Mouse (Mus musculus) liver, embryonic 14.5 days (tissue): ENCODE measurements at regions not wholly inside any gene's neighbourhood (a gene's known extent, or its start where the extent isn't known, plus 50 kb on each side); places are given as distances from the start of the nearest gene placed in this dataset.
A peak's percentile ranks its signal among the peaks of the same experiment; 100 is the strongest.
"Not testable (repeated sequence)": the region's sequence is repeated elsewhere in the genome, so short reads cannot be mapped to it uniquely, and the experiment has no call there.

Experiments used
- ATAC-seq: fragments of 200-750 bp; cut with Nextera tagmentation; 2 replicates; pipeline ENCODE4 v1.8.0; 2017; ENCODE audit warnings: moderate number of reproducible peaks, mild to moderate bottlenecking, moderate library complexity; ENCODE audit not compliant: insufficient read depth
- DNase-seq, 3 experiments: peaks; one replicate each; pipeline ENCODE4 v3.0.0-alpha.2; 2012 to 2013; ENCODE audit warnings: low read depth in 3 of 3, low spot score in 3 of 3
- H3K27ac ChIP-seq: fragments of 300-500 bp; sonication (generic); 2 replicates; pipeline ENCODE4 v1.5.1; 2014; ENCODE audit warnings: moderate library complexity, mild to moderate bottlenecking, control low read depth, inconsistent platforms
- H3K27me3 ChIP-seq: fragments of 300-500 bp; sonication (generic); 2 replicates; pipeline ENCODE4 v1.6.1; 2014; ENCODE audit warnings: mild to moderate bottlenecking, low read length, moderate library complexity; ENCODE audit not compliant: control insufficient read depth, insufficient read depth
- H3K36me3 ChIP-seq: fragments of 300-500 bp; sonication (generic); replicated peaks from 2 replicates; pipeline ENCODE4 v1.6.1; 2014; ENCODE audit warnings: low read depth; ENCODE audit not compliant: control insufficient read depth, insufficient read depth
- H3K4me1 ChIP-seq, 2 experiments: fragments of 200-500 bp in 1 of 2; fragments of 300-500 bp in 1 of 2; sonication (generic) in 1 of 2; replicated peaks; 2 replicates each; pipeline ENCODE4 v1.6.1; 2012 to 2014; ENCODE audit warnings: antibody characterized with exemption in 1 of 2, inconsistent platforms in 1 of 2, low read length in 1 of 2; ENCODE audit not compliant: control insufficient read depth in 2 of 2, insufficient read depth in 2 of 2
- H3K4me2 ChIP-seq: fragments of 300-500 bp; sonication (generic); 2 replicates; pipeline ENCODE4 v1.6.1; 2014; ENCODE audit warnings: low read depth, mild to moderate bottlenecking, control low read depth, moderate library complexity
- H3K4me3 ChIP-seq, 2 experiments: fragments of 200-500 bp in 1 of 2; fragments of 300-500 bp in 1 of 2; sonication (generic) in 1 of 2; 2 replicates each; pipeline ENCODE4 v1.5.1; 2012 to 2014; ENCODE audit warnings: low read depth in 2 of 2, low read length in 2 of 2, mild to moderate bottlenecking in 2 of 2, control low read depth in 1 of 2, inconsistent platforms in 1 of 2, moderate library complexity in 1 of 2; ENCODE audit not compliant: insufficient read depth in 1 of 2
- H3K9ac ChIP-seq: fragments of 300-500 bp; sonication (generic); replicated peaks from 2 replicates; pipeline ENCODE4 v1.6.1; 2014; ENCODE audit warnings: mild to moderate bottlenecking, control low read depth, moderate library complexity
- H3K9me3 ChIP-seq: fragments of 300-500 bp; sonication (generic); 2 replicates; pipeline ENCODE4 v1.6.1; 2016; ENCODE audit warnings: low read length, mixed read lengths; ENCODE audit not compliant: control insufficient read depth
- WGBS: fragments of 180-500 bp; shearing (Covaris S2); extraction: QIAGEN DNeasy Blood & Tissue Kit; methylation state at CpG from one replicate; pipeline ENCODE4 v1.1.7; 2014; ENCODE audit not compliant: insufficient replicate concordance; 5-methylcytosine and 5-hydroxymethylcytosine counted together

DNA sequence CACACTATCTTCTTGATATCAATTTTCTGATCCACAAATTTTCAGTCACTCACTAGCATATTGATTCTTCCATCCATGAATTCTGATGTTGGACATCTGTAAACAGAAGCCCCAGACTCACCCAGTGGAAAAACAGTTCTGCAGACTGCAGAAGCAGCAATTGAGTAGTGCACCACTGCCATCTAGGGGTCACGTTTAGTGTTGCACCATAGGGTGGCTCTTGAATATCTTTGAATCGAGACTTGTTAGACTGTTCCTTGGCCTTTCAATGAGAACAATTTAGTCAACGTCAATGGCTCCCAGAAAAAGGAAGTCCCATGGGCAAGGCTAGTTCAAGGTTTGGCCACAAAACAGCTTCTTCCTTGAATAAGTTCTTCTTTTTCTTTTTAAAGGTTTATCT lies 828.1 kb downstream of the Gm10330 start:
- not testable (repeated sequence) for ATAC-seq, H3K9ac ChIP-seq, H3K4me2 ChIP-seq, H3K9me3 ChIP-seq, H3K4me3 ChIP-seq, DNase-seq, H3K36me3 ChIP-seq, H3K27ac ChIP-seq, H3K4me1 ChIP-seq, H3K27me3 ChIP-seq
- WGBS: 27% methylated on average over 3 of the region's 3 CpGs

- H3K4me3 ChIP-seq: peak overlapping the region in 1 of 2 experiments; percentile 45; a peak in 3 of 4 replicates
- not testable (repeated sequence) for ATAC-seq
These were observed 873.9 kb downstream of the Gm10330 start for GRCm38 (mm10) chr12:22906156-22906555.

More at GRCm38 (mm10) chr12:22906156-22906555, 873.9 kb downstream of the Gm10330 start:
- H3K27me3 ChIP-seq, H3K36me3 ChIP-seq, H3K27ac ChIP-seq, H3K9me3 ChIP-seq, DNase-seq, H3K9ac ChIP-seq, H3K4me1 ChIP-seq: not testable (repeated sequence)
- peak overlapping the region; percentile 57 for H3K4me2 ChIP-seq
- 1% methylated on average over 50 of the region's 53 CpGs for WGBS
